Mouse (Mus musculus) heart, postnatal 36 days (tissue): ENCODE measurements around the gene Prelp. TPM values are rescaled to one million over a fixed set of nuclear protein-coding genes. Genes with fewer than 3 reads are reported as not detected.

Source experiments
- DNase-seq, 2 experiments: peaks; one replicate each; pipeline ENCODE4 v3.0.0; 2021 to 2022
- intact Hi-C: fragments of 180-260 bp; cut with DNase I; formaldehyde crosslinking; loops from one replicate; pipeline ENCODE4 v1.15.1; 2025
- total RNA-seq, 2 experiments: library from RNA; stranded (reverse); gene quantifications; 2 replicates each; pipeline ENCODE4 v1.2.3; 2021

Prelp gene
- total RNA-seq, 2 experiments from 2014 or later = 30.9 to 32.5 TPM

DNA sequence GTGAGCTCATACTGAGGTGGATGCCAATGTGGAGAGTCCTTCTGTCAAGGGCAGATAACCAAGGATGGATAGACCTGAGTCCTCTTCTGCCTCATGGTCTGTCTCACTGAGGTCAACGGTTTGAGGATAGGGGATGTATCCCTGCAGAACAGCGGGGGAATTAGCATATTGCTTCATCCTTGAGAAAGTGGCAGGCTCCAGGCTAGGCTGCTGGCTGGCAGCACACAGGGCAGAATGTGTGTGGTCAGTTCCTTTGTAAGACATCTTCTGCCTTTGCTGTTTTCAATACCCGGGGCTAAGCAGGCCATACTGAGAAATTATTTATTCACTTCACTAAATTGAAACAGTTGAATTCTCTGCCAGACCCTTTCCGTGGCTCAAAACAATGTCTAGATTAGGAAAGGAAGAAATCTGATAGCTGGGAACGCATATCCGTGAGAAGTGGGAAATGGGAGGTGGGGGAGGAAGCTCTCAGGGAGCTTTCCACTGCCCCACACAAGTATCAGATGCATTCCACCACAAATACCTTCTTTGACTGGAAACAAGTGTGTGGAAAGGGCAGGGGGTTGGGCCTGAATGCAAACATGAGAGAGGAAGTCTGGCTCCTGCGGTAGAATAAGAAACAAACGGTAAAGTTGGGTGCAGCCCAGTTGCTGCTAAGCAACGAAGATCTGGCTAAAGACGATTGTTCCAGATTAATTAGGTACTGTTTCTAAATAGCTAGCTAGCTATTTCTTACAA, 57.8 kb downstream of the Prelp start:
- intact Hi-C loops = no loop called here

GRCm38 (mm10) chr1:133861028-133861427, 60.2 kb downstream of the Prelp start:
- no peak for DNase-seq
- intact Hi-C loops = no loop called here

More for the DNA sequence above, 57.8 kb downstream of the Prelp start:
- DNase-seq = no peak

Other genes starting within 250 kb of the Prelp start
- under 1 TPM; 0.22 to 0.33 TPM for gene Lax1, start 231.3 kb downstream of the Prelp start, total RNA-seq
- gene Atp2b4, start 120.4 kb downstream of the Prelp start, total RNA-seq = 10 to 100 TPM; 19.5 to 23.7 TPM
- under 1 TPM; 0.42 to 0.65 TPM for gene Optc, start 13.4 kb downstream of the Prelp start, total RNA-seq
- gene Fmod, start 115.8 kb upstream of the Prelp start, total RNA-seq = 10 to 100 TPM in 1 of 2 experiments, 1 to 10 TPM in 1; 8.6 to 13.2 TPM
- gene Btg2, start 157.7 kb upstream of the Prelp start, total RNA-seq = 10 to 100 TPM; 26.6 to 61.0 TPM
- not detected for gene Chit1, start 189.8 kb upstream of the Prelp start, total RNA-seq